Mouse (Mus musculus) kidney, embryonic 16.5 days (tissue): ENCODE measurements at regions not wholly inside any gene's neighbourhood (a gene's known extent, or its start where the extent isn't known, plus 50 kb on each side); places are given as distances from the start of the nearest gene placed in this dataset.

Experiments used
- ATAC-seq: fragments of 200-750 bp; cut with Nextera tagmentation; 2 replicates; pipeline ENCODE4 v1.8.0; 2017; ENCODE audit warnings: moderate TSS enrichment; ENCODE audit not compliant: low FRiP score, low TSS enrichment
- H3K27ac ChIP-seq: fragments of 300-500 bp; sonication (generic); 2 replicates; pipeline ENCODE4 v1.5.1; 2014; ENCODE audit warnings: low read length
- H3K27me3 ChIP-seq: fragments of 300-500 bp; sonication (generic); 2 replicates; pipeline ENCODE4 v1.6.1; 2014; ENCODE audit warnings: low read length, control low read depth, mixed read lengths; ENCODE audit not compliant: insufficient read depth
- H3K36me3 ChIP-seq: fragments of 300-500 bp; sonication (generic); 2 replicates; pipeline ENCODE4 v1.6.1; 2014; ENCODE audit warnings: low read length, control low read depth, mixed read lengths; ENCODE audit not compliant: insufficient read depth
- H3K4me1 ChIP-seq: fragments of 300-500 bp; sonication (generic); 2 replicates; pipeline ENCODE4 v1.6.1; 2014; ENCODE audit warnings: low read length, control low read depth, mixed read lengths; ENCODE audit not compliant: insufficient read depth
- H3K4me2 ChIP-seq: fragments of 300-500 bp; sonication (generic); replicated peaks from 2 replicates; pipeline ENCODE4 v1.6.1; 2014; ENCODE audit warnings: low read depth, low read length
- H3K4me3 ChIP-seq: fragments of 300-500 bp; sonication (generic); 2 replicates; pipeline ENCODE4 v1.5.1; 2014; ENCODE audit warnings: mild to moderate bottlenecking, low read length
- H3K9ac ChIP-seq: fragments of 300-500 bp; sonication (generic); replicated peaks from 2 replicates; pipeline ENCODE4 v1.6.1; 2014; ENCODE audit warnings: low read length
- H3K9me3 ChIP-seq: fragments of 300-500 bp; sonication (generic); 2 replicates; pipeline ENCODE4 v1.6.1; 2016; ENCODE audit warnings: low read length, control low read depth
- WGBS: fragments of 180-500 bp; shearing (Covaris S2); extraction: QIAGEN DNeasy Blood & Tissue Kit; methylation state at CpG from one replicate; pipeline ENCODE4 v1.1.7; 2014; 5-methylcytosine and 5-hydroxymethylcytosine counted together

- Histone ChIP-seq H3K9me3 (no peaks in the 10 kb centered on the region), H3K36me3 (no peaks in the 10 kb centered on the region), H3K4me1 (no peaks in the 10 kb centered on the region), H3K9ac (no peak overlapping the region), H3K27me3 (no peaks in the 10 kb centered on the region), H3K27ac (no peak overlapping the region), H3K4me3 (no peak overlapping the region), H3K4me2 (no peak overlapping the region)
- WGBS: 33% methylated on average over 15 of the region's 15 CpGs
- ATAC-seq: no peak
Measured at GRCm38 (mm10) chr9:113177181-113177917, 530.7 kb downstream of the Pdcd6ip start.

GRCm38 (mm10) chr9:113171767-113172405, 536.2 kb downstream of the Pdcd6ip start:
- Histone ChIP-seq H3K9ac (no peak overlapping the region), H3K4me2 (no peak overlapping the region), H3K9me3 (no peaks in the 10 kb centered on the region), H3K4me3 (no peak overlapping the region), H3K4me1 (no peaks in the 10 kb centered on the region), H3K27me3 (no peaks in the 10 kb centered on the region), H3K36me3 (no peaks in the 10 kb centered on the region), H3K27ac (no peak overlapping the region)
- WGBS: 81% methylated on average over 5 of the region's 5 CpGs
- no peak for ATAC-seq

- Histone ChIP-seq H3K9ac (no peak overlapping the region), H3K4me1 (no peaks in the 10 kb centered on the region), H3K9me3 (no peaks in the 10 kb centered on the region), H3K4me2 (no peak overlapping the region), H3K27ac (no peak overlapping the region), H3K4me3 (no peak overlapping the region), H3K27me3 (no peaks in the 10 kb centered on the region), H3K36me3 (no peaks in the 10 kb centered on the region)
- 80% methylated on average over 12 of the region's 12 CpGs for WGBS
- ATAC-seq: no peak
Measured at GRCm38 (mm10) chr9:113162897-113163874, 544.9 kb downstream of the Pdcd6ip start.

GRCm38 (mm10) chr9:113160011-113160410, 548.0 kb downstream of the Pdcd6ip start:
- no peaks in the 10 kb centered on the region for H3K36me3 ChIP-seq
- H3K27me3 ChIP-seq: no peaks in the 10 kb centered on the region
- no peak overlapping the region for H3K4me2 ChIP-seq
- H3K4me1 ChIP-seq: no peaks in the 10 kb centered on the region
- 94% methylated on average over 2 of the region's 2 CpGs for WGBS
- no peak overlapping the region for H3K27ac ChIP-seq
- H3K9ac ChIP-seq: no peak overlapping the region
- H3K4me3 ChIP-seq: no peak overlapping the region
- no peak for ATAC-seq
- no peaks in the 10 kb centered on the region for H3K9me3 ChIP-seq

- Histone ChIP-seq H3K9me3 (no peaks in the 10 kb centered on the region), H3K36me3 (no peaks in the 10 kb centered on the region), H3K4me2 (no peak overlapping the region), H3K9ac (no peak overlapping the region), H3K27ac (no peak overlapping the region), H3K4me3 (no peak overlapping the region), H3K27me3 (no peaks in the 10 kb centered on the region), H3K4me1 (no peaks in the 10 kb centered on the region)
- 86% methylated on average over 6 of the region's 6 CpGs for WGBS
- no peak for ATAC-seq
Measured at GRCm38 (mm10) chr9:113158080-113158479, 550.0 kb downstream of the Pdcd6ip start.

GRCm38 (mm10) chr9:113157474-113158076, 550.5 kb downstream of the Pdcd6ip start:
- H3K27ac ChIP-seq: no peak overlapping the region
- H3K4me3 ChIP-seq: no peak overlapping the region
- H3K9me3 ChIP-seq: no peaks in the 10 kb centered on the region
- no peaks in the 10 kb centered on the region for H3K27me3 ChIP-seq
- no peak overlapping the region for H3K9ac ChIP-seq
- H3K4me1 ChIP-seq: no peaks in the 10 kb centered on the region
- H3K36me3 ChIP-seq: no peaks in the 10 kb centered on the region
- no peak for ATAC-seq
- H3K4me2 ChIP-seq: no peak overlapping the region
- WGBS: 79% methylated on average over 17 of the region's 17 CpGs

- no peak overlapping the region for H3K4me3 ChIP-seq
- no peak for ATAC-seq
- WGBS: 67% methylated on average over 3 of the region's 3 CpGs
- H3K27ac ChIP-seq: no peak overlapping the region
- H3K9ac ChIP-seq: no peak overlapping the region
- H3K4me2 ChIP-seq: no peak overlapping the region
- no peaks in the 10 kb centered on the region for H3K4me1 ChIP-seq
- no peaks in the 10 kb centered on the region for H3K36me3 ChIP-seq
- H3K9me3 ChIP-seq: no peaks in the 10 kb centered on the region
- no peaks in the 10 kb centered on the region for H3K27me3 ChIP-seq
Measured at GRCm38 (mm10) chr9:113156707-113157106, 551.4 kb downstream of the Pdcd6ip start.

GRCm38 (mm10) chr9:113149084-113149483, 559.0 kb downstream of the Pdcd6ip start:
- Histone ChIP-seq H3K36me3 (no peaks in the 10 kb centered on the region), H3K9ac (no peak overlapping the region), H3K4me2 (no peak overlapping the region), H3K27ac (no peak overlapping the region), H3K9me3 (no peaks in the 10 kb centered on the region), H3K27me3 (no peaks in the 10 kb centered on the region), H3K4me3 (no peak overlapping the region), H3K4me1 (no peaks in the 10 kb centered on the region)
- ATAC-seq: no peak
- WGBS: 60% methylated on average over 5 of the region's 5 CpGs

GRCm38 (mm10) chr9:113146571-113146970, 561.5 kb downstream of the Pdcd6ip start:
- 36% methylated on average over 2 of the region's 2 CpGs for WGBS
- H3K4me2 ChIP-seq: no peak overlapping the region

More at GRCm38 (mm10) chr9:113146571-113146970, 561.5 kb downstream of the Pdcd6ip start:
- Histone ChIP-seq H3K4me1 (no peaks in the 10 kb centered on the region), H3K36me3 (no peaks in the 10 kb centered on the region), H3K27ac (no peak overlapping the region), H3K4me3 (no peak overlapping the region), H3K9ac (no peak overlapping the region), H3K9me3 (no peaks in the 10 kb centered on the region), H3K27me3 (no peaks in the 10 kb centered on the region)
- ATAC-seq: no peak
